Mouse (Mus musculus): ENCODE measurements around the gene Map10. TPM values are rescaled to one million over a fixed set of nuclear protein-coding genes. Genes with fewer than 3 reads are reported as not detected.

Gene Map10
- polyA plus RNA-seq, 1 experiment from 2014 or later = 1.1 TPM

GRCm38 (mm10) chr8:125685216-125685760 is 15.7 kb downstream of the Map10 start:
- Histone ChIP-seq H3K4me3 (ENCODE audit: inconsistent target) (no peak overlapping the region), H3K79me2 (ENCODE audit: inconsistent target) (no peaks in the 10 kb centered on the region), H3K27ac (no peak overlapping the region), H3K36me3 (ENCODE audit: inconsistent target) (no peaks in the 10 kb centered on the region)
- 81% methylated on average over 6 of the region's 6 CpGs for WGBS (ENCODE audit: missing documents)

- H3K36me3 ChIP-seq (ENCODE audit: inconsistent target) = no peaks in the 10 kb centered on the region
- no peak overlapping the region for H3K27ac ChIP-seq
- 79% methylated on average over 9 of the region's 9 CpGs for WGBS (ENCODE audit: missing documents)
- no peak overlapping the region for H3K4me3 ChIP-seq (ENCODE audit: inconsistent target)
- H3K79me2 ChIP-seq (ENCODE audit: inconsistent target) = no peaks in the 10 kb centered on the region
Measured at GRCm38 (mm10) chr8:125686221-125686865, 16.7 kb downstream of the Map10 start.

DNA sequence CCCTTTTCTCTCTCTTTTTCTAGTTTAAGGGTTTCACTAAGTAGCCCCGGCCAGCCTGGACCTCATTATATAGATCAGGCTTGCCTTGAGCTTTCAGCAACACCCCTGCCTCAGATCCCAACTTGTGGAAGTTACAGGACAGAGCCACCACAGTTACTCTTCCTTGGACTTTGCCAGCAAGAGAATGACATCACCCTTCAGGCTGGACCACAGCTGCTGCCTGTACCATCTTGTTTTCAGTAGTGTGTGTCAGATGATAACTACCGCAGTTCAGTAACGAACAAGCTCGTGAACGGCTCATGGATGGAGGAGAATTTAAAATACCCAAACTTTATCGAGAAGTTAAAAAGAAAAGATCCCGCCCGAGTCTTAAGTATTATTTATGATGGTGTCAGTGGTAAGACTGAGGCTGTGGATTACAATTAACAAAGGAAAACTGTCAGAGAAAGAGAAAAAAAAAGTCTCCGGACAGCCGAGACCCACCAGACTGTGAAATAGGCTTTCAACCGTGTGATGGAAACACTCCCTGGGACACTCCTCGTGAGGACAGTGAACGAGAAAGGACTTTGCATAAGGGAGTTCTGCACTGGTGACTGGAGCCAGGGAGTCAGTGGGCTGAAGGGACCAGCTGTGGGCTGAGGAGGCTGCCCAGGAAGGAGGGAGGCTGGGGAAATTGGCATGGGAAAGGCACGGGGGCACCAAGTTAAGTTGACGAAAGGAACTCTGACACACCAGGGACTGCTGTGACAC is 20.7 kb downstream of the Map10 start:
- WGBS (ENCODE audit: missing documents) = 89% methylated on average over 15 of the region's 15 CpGs
- Histone ChIP-seq H3K36me3 (ENCODE audit: inconsistent target) (no peaks in the 10 kb centered on the region), H3K4me3 (ENCODE audit: inconsistent target) (no peak overlapping the region), H3K27ac (no peak overlapping the region), H3K79me2 (ENCODE audit: inconsistent target) (no peaks in the 10 kb centered on the region)

DNA sequence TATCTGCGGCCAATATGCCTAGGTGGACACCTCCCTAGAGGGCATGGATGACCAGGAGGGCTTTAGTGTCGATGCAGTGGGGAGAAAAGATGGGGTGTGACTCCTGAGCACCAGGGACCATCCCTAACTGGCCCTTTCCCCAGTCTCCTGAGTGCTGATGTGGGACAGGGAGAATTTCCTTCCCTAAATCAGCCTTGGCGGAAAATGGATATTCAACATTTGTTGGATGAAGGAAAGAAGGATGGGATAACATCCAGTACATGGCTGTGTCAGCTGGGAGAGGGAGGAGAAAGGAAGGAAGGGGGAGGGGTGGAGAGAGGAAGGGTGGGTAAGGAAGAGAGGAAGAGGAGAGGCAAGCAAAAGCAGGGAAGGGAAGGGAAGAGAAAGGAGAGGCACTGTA is 21.3 kb downstream of the Map10 start:
- no peaks in the 10 kb centered on the region for H3K36me3 ChIP-seq (ENCODE audit: inconsistent target)
- H3K27ac ChIP-seq = no peak overlapping the region
- no peaks in the 10 kb centered on the region for H3K79me2 ChIP-seq (ENCODE audit: inconsistent target)
- WGBS (ENCODE audit: missing documents) = 87% methylated on average over 3 of the region's 3 CpGs
- no peak overlapping the region for H3K4me3 ChIP-seq (ENCODE audit: inconsistent target)

DNA sequence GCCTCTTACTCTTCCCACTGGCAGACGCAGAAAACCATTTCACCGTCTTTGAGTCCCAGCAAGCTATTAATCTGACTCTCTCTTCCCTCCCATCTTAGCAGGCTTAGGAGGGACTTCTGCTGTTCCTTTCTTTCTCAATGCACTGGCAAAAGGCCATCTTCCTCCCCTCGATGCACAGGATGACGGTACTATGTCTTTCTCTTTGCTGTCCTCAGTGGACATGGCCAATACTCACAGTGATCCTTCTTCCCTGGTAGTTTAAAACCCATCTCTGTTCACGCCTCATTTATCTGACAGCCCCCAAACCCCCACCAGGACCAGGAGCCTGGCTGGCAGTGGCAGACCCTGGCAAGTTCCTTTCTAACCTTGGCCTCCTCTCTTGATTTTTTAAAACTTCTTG is 22.8 kb downstream of the Map10 start:
- no peaks in the 10 kb centered on the region for H3K36me3 ChIP-seq (ENCODE audit: inconsistent target)
- no peak overlapping the region for H3K27ac ChIP-seq
- WGBS (ENCODE audit: missing documents) = 69% methylated on average over 5 of the region's 5 CpGs
- no peaks in the 10 kb centered on the region for H3K79me2 ChIP-seq (ENCODE audit: inconsistent target)
- H3K4me3 ChIP-seq (ENCODE audit: inconsistent target) = no peak overlapping the region

DNA sequence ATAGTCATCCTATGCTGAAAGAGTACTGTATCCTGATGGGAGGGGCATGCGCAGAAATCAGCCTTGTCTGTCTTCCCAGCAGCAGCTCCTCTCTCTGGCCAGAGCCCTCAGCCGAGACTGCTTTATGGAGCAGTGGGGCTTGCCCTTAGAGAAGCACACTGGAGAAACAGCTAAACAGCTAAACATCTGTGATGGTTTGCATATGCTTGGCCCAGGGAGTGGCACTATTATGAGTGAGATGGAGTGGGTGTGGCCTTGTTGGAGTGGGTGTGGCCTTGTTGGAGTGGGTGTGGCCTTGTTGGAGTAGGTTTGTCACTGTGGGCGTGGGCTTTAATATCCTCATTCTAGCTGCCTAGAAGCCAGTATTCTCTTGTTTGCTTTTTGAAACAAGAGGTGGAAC is 23.6 kb downstream of the Map10 start:
- no peaks in the 10 kb centered on the region for H3K36me3 ChIP-seq (ENCODE audit: inconsistent target)
- H3K79me2 ChIP-seq (ENCODE audit: inconsistent target) = no peaks in the 10 kb centered on the region
- 100% methylated on average over 2 of the region's 3 CpGs for WGBS (ENCODE audit: missing documents)
- no peak overlapping the region for H3K4me3 ChIP-seq (ENCODE audit: inconsistent target)
- H3K27ac ChIP-seq = no peak overlapping the region

GRCm38 (mm10) chr8:125695951-125696350 is 26.3 kb downstream of the Map10 start:
- H3K36me3 ChIP-seq (ENCODE audit: inconsistent target) = no peaks in the 10 kb centered on the region

DNA sequence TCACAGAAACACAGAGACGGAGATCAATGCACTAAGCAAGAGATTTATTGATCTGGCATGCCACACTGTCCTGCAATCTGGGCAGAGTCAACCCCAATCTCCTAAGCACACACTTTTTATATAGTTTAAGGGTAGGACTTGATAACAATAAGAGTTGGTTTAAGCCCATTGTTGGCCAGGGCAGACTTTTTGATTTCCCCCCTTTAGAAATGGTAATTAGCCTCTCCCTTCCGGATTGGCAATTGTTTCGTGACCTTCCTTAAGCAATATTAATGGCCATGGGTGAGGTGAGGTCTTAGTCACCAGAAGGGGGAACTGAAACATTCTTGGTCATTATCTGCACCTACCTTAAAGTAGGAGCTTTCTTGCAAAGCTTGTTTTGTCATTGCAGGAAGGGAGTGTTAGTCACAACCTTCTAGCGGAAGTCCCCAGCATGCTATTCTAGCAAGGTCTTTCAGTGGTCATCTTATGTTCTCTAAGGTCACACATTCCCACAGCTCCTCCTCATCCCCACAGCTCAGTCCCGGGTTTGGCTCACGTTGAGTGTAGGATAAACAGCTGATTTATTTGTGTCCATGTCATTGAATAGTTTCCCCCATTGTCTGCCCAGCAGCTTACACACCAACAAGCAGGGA is 29.9 kb downstream of the Map10 start:
- WGBS (ENCODE audit: missing documents) = 37% methylated on average over 6 of the region's 6 CpGs

More at GRCm38 (mm10) chr8:125695951-125696350, 26.3 kb downstream of the Map10 start:
- no peak overlapping the region for H3K27ac ChIP-seq
- 72% methylated on average over 6 of the region's 6 CpGs for WGBS (ENCODE audit: missing documents)
- H3K79me2 ChIP-seq (ENCODE audit: inconsistent target) = no peaks in the 10 kb centered on the region
- no peak overlapping the region for H3K4me3 ChIP-seq (ENCODE audit: inconsistent target)

DNA sequence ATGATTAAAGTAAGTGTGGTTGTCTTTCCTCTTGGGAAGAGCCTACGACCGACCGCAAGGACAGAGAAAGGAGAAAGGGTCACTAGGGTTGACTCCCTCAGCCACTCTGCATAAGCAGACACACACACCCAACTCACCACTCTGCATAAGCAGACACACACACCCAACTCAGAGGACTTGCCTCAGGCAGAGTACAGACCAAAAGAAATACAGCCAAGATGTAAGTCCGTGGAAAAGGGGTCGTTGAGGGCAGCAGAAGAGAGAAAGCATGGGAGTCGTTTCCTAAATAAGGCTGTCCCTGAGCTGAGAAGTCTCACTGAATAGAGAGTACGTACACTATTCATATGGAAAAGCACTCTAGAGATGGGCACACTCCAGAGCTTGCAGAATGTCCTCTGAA is 30.8 kb downstream of the Map10 start:
- no peaks in the 10 kb centered on the region for H3K36me3 ChIP-seq (ENCODE audit: inconsistent target)
- H3K4me3 ChIP-seq (ENCODE audit: inconsistent target) = no peak overlapping the region
- H3K79me2 ChIP-seq (ENCODE audit: inconsistent target) = no peaks in the 10 kb centered on the region
- H3K27ac ChIP-seq = no peak overlapping the region
- 91% methylated on average over 7 of the region's 7 CpGs for WGBS (ENCODE audit: missing documents)

More for the DNA sequence above, 29.9 kb downstream of the Map10 start:
- Histone ChIP-seq H3K79me2 (ENCODE audit: inconsistent target) (no peaks in the 10 kb centered on the region), H3K36me3 (ENCODE audit: inconsistent target) (no peaks in the 10 kb centered on the region), H3K27ac (no peak overlapping the region), H3K4me3 (ENCODE audit: inconsistent target) (no peak overlapping the region)

- Histone ChIP-seq H3K79me2 (ENCODE audit: inconsistent target) (no peaks in the 10 kb centered on the region), H3K4me3 (ENCODE audit: inconsistent target) (no peak overlapping the region), H3K36me3 (ENCODE audit: inconsistent target) (no peaks in the 10 kb centered on the region), H3K27ac (no peak overlapping the region)
- WGBS (ENCODE audit: missing documents) = 95% methylated on average over 15 of the region's 15 CpGs
Measured at GRCm38 (mm10) chr8:125702868-125703473, 33.4 kb downstream of the Map10 start.

- H3K36me3 ChIP-seq (ENCODE audit: inconsistent target) = no peaks in the 10 kb centered on the region
- H3K27ac ChIP-seq = no peak overlapping the region
- no peaks in the 10 kb centered on the region for H3K79me2 ChIP-seq (ENCODE audit: inconsistent target)
- 95% methylated on average over 6 of the region's 6 CpGs for WGBS (ENCODE audit: missing documents)
- H3K4me3 ChIP-seq (ENCODE audit: inconsistent target) = no peak overlapping the region
Measured at GRCm38 (mm10) chr8:125704434-125704833, 34.8 kb downstream of the Map10 start.

DNA sequence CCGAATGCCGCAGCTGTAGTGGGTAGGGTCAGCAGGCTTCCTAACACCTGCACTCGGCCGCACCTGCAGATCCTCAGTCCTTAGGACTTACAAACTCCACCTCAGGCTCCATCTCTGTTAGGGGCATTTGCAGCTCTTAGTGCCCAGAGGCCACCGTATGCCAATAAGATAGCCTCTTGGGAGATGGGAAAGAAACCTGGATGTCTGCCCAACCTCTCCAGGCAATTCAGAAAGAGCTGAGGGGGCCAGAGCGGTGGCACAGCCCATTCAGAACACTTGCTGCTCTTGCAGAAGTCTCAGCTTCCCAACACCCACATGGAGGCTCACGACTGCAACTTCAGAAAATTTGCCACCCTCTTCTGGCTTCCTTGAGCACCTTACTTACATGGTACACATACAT is 36.2 kb downstream of the Map10 start:
- Histone ChIP-seq H3K4me3 (ENCODE audit: inconsistent target) (no peak overlapping the region), H3K79me2 (ENCODE audit: inconsistent target) (no peaks in the 10 kb centered on the region), H3K27ac (no peak overlapping the region), H3K36me3 (ENCODE audit: inconsistent target) (no peaks in the 10 kb centered on the region)
- 96% methylated on average over 7 of the region's 7 CpGs for WGBS (ENCODE audit: missing documents)

DNA sequence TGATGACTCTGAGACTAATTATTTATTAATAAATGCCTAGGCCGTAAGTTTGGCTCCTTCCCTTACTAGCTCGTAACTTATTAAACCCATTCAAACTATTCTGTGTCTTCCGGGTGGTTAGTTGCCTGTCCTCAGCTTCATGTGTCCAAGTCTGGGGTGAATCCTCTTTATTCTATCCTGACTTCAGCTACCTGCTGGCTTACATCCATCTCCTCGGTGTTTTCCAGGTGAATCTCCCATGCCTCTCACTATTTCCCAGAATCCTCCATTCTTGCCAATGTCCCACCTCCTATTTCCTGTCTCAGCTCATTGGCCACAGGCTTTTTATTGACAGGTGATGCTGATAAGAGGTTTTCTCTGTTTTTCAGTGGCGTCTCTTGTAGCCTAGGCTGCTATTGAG is 39.6 kb downstream of the Map10 start:
- WGBS (ENCODE audit: missing documents) = 97% methylated on average over 5 of the region's 5 CpGs
- Histone ChIP-seq H3K36me3 (ENCODE audit: inconsistent target) (no peaks in the 10 kb centered on the region), H3K79me2 (ENCODE audit: inconsistent target) (no peaks in the 10 kb centered on the region), H3K27ac (no peak overlapping the region), H3K4me3 (ENCODE audit: inconsistent target) (no peak overlapping the region)

DNA sequence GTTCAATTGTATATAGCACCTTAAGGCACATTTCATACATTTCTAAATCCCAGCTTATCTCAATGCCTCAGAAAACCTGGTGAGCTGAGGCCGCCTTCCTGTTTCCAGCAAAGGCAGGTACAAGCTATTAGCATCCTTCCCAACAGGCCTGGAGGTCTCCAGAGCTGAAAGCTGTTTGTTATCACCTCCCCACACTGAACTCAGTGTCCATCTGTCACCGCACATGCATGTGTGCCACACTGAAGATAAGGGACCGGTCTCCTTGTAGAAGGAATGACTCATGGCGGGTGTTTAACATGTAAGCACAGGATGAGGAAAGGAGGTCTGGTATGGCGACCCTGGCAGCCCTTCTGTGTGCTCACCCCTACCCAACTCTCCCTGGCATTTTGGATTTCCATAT is 41.9 kb downstream of the Map10 start:
- WGBS (ENCODE audit: missing documents) = 94% methylated on average over 5 of the region's 5 CpGs

More for the DNA sequence above, 41.9 kb downstream of the Map10 start:
- no peaks in the 10 kb centered on the region for H3K79me2 ChIP-seq (ENCODE audit: inconsistent target)
- no peak overlapping the region for H3K4me3 ChIP-seq (ENCODE audit: inconsistent target)
- no peak overlapping the region for H3K27ac ChIP-seq
- H3K36me3 ChIP-seq (ENCODE audit: inconsistent target) = no peaks in the 10 kb centered on the region
